Mouse (Mus musculus): ENCODE data around the gene Ankk1. TPM values are rescaled to one million over a fixed set of nuclear protein-coding genes. Genes with fewer than 3 reads are reported as not detected.

Gene Ankk1
- polyA plus RNA-seq, 1 experiment from 2014 or later, result not detected

- no peaks in the 10 kb centered on the region for H3K36me3 ChIP-seq (ENCODE audit: inconsistent target)
- no peak overlapping the region for H3K27ac ChIP-seq
- WGBS (ENCODE audit: missing documents), result 56% methylated on average over 8 of the region's 11 CpGs
- H3K79me2 ChIP-seq (ENCODE audit: inconsistent target), result no peaks in the 10 kb centered on the region
- H3K4me3 ChIP-seq (ENCODE audit: inconsistent target), result no peak overlapping the region
These were observed 40.7 kb downstream of the Ankk1 start for GRCm38 (mm10) chr9:49386119-49386518.

GRCm38 (mm10) chr9:49385301-49385700 lies 41.5 kb downstream of the Ankk1 start:
- no peaks in the 10 kb centered on the region for H3K79me2 ChIP-seq (ENCODE audit: inconsistent target)
- H3K4me3 ChIP-seq (ENCODE audit: inconsistent target), result no peak overlapping the region
- H3K27ac ChIP-seq, result no peak overlapping the region
- WGBS (ENCODE audit: missing documents), result 28% methylated on average over 7 of the region's 7 CpGs
- no peaks in the 10 kb centered on the region for H3K36me3 ChIP-seq (ENCODE audit: inconsistent target)

DNA sequence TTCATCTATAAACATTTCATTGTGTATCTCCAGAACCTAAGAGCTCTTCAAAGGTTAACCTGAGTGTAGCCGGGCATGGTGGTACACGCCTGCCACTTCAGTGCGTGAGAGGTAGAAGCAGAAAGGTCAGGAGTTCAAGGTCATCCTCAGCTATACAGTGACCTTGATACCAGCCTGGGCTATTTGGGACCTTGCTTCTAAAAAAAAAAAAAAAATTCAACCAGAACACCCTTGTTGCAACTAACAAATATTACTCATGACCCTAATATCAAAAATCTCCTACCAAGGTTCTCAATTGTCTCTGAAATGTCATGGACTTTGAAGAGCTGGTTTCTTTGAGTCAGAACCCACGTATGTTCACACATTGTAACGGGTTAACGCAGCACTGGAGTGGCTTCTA lies 42.0 kb downstream of the Ankk1 start:
- Histone ChIP-seq H3K27ac (no peak overlapping the region), H3K36me3 (ENCODE audit: inconsistent target) (no peaks in the 10 kb centered on the region), H3K4me3 (ENCODE audit: inconsistent target) (no peak overlapping the region), H3K79me2 (ENCODE audit: inconsistent target) (no peaks in the 10 kb centered on the region)
- WGBS (ENCODE audit: missing documents), result 84% methylated on average over 6 of the region's 6 CpGs

DNA sequence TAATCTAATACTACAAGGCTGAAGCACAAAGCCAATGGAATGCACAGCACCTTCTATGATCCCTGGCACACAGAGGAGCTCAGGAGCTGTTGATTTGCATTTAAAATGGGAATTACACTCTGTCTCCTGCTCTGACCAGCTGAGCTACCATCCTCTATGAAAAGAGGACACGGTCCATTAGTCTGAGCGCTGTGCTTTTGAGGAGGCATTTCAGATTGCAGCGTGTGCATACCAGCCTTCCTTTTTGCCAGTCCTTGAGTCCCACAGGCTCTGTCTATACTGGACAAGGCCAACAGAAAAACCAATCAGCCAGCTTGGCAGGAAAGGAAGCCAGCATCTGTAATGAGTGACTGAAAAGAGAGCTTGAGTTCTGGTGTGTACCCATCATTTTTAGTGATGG lies 42.8 kb downstream of the Ankk1 start:
- 94% methylated on average over 3 of the region's 3 CpGs for WGBS (ENCODE audit: missing documents)
- H3K4me3 ChIP-seq (ENCODE audit: inconsistent target), result no peak overlapping the region
- no peaks in the 10 kb centered on the region for H3K36me3 ChIP-seq (ENCODE audit: inconsistent target)
- H3K27ac ChIP-seq, result no peak overlapping the region
- H3K79me2 ChIP-seq (ENCODE audit: inconsistent target), result no peaks in the 10 kb centered on the region

DNA sequence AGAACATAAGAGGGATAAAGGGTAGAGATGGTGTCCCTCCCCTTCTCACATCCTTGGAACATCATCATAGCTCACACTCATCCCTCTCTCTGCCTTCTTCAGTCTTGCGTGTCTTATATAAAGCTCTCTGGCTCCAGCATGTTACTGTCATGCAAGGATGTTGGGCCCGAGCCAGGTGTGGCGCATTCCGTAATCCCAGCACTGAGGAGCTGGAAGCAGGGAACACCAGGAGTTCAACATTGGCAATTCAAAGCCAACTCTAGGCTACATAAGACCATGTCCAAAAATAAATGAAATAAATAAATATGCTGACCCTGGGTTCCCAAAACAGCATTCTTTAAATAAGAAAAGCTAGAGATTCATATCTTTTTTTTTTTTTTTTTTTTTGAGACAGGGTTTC lies 46.9 kb downstream of the Ankk1 start:
- H3K36me3 ChIP-seq (ENCODE audit: inconsistent target), result no peaks in the 10 kb centered on the region
- no peak overlapping the region for H3K4me3 ChIP-seq (ENCODE audit: inconsistent target)
- no peak overlapping the region for H3K27ac ChIP-seq
- WGBS (ENCODE audit: missing documents), result 87% methylated on average over 4 of the region's 4 CpGs
- no peaks in the 10 kb centered on the region for H3K79me2 ChIP-seq (ENCODE audit: inconsistent target)

GRCm38 (mm10) chr9:49373946-49374345 lies 52.9 kb downstream of the Ankk1 start:
- Histone ChIP-seq H3K36me3 (ENCODE audit: inconsistent target) (no peaks in the 10 kb centered on the region), H3K79me2 (ENCODE audit: inconsistent target) (no peaks in the 10 kb centered on the region), H3K27ac (no peak overlapping the region), H3K4me3 (ENCODE audit: inconsistent target) (no peak overlapping the region)
- 97% methylated on average over 2 of the region's 2 CpGs for WGBS (ENCODE audit: missing documents)

GRCm38 (mm10) chr9:49365763-49366162 lies 61.1 kb downstream of the Ankk1 start:
- Histone ChIP-seq H3K4me3 (ENCODE audit: inconsistent target) (no peak overlapping the region), H3K79me2 (ENCODE audit: inconsistent target) (no peaks in the 10 kb centered on the region), H3K27ac (no peak overlapping the region), H3K36me3 (ENCODE audit: inconsistent target) (no peaks in the 10 kb centered on the region)
- 17% methylated on average over 5 of the region's 5 CpGs for WGBS (ENCODE audit: missing documents)

Other genes starting within 250 kb of the Ankk1 start
- not detected in 3 replicates for gene Gm4894, start 176.5 kb downstream of the Ankk1 start, polyA plus RNA-seq (2018)
- not detected in 3 replicates for gene Drd2, start 86.4 kb downstream of the Ankk1 start, polyA plus RNA-seq (2018)
- gene Ttc12, start 59.2 kb upstream of the Ankk1 start, polyA plus RNA-seq (2018), result 4.5 to 7.5 TPM (median 5.1 TPM) in 3 replicates

All from macrophage (primary cell).